Mouse (Mus musculus) layer of hippocampus, adult 9-11 months (tissue): ENCODE measurements around the gene Ap2a2.

Experiments used
- DNase-seq: peaks from one replicate; pipeline ENCODE4 v3.0.0; 2022

The Ap2a2 gene

GRCm38 (mm10) chr7:141561682-141562391, at the start of gene Ap2a2:
TSS of gene Ap2a2 (plus strand) at chr7:141562173.
- DNase-seq, result peak; percentile 92

GRCm38 (mm10) chr7:141517638-141518037, 44.3 kb upstream of the Ap2a2 start:
- DNase-seq, result no peak

- DNase-seq, result no peak
Measured at GRCm38 (mm10) chr7:141518296-141518695, 43.7 kb upstream of the Ap2a2 start.

GRCm38 (mm10) chr7:141518926-141519325, 43.0 kb upstream of the Ap2a2 start:
- no peak for DNase-seq

GRCm38 (mm10) chr7:141519795-141520194, 42.2 kb upstream of the Ap2a2 start:
- DNase-seq, result no peak

- no peak for DNase-seq
Measured at GRCm38 (mm10) chr7:141523007-141523406, 39.0 kb upstream of the Ap2a2 start.

- no peak for DNase-seq
Measured at GRCm38 (mm10) chr7:141524271-141524670, 37.7 kb upstream of the Ap2a2 start.

- peak; percentile 69 for DNase-seq
Measured at GRCm38 (mm10) chr7:141524760-141525579, 37.0 kb upstream of the Ap2a2 start.

- DNase-seq, result no peak
Measured at GRCm38 (mm10) chr7:141525580-141525925, 36.4 kb upstream of the Ap2a2 start.

- no peak for DNase-seq
Measured at GRCm38 (mm10) chr7:141535570-141535969, 26.4 kb upstream of the Ap2a2 start.

- DNase-seq, result peak; percentile 18
Measured at GRCm38 (mm10) chr7:141538852-141539555, 23.0 kb upstream of the Ap2a2 start.

- peak; percentile 97 for DNase-seq
Measured at GRCm38 (mm10) chr7:141539556-141540311, 22.2 kb upstream of the Ap2a2 start, which contains the start of gene Chid1. TSS of gene Chid1 (minus strand) at chr7:141539857.

- DNase-seq, result peak; percentile 92
Measured at GRCm38 (mm10) chr7:141540312-141541081, 21.5 kb upstream of the Ap2a2 start.

- no peak for DNase-seq
Measured at GRCm38 (mm10) chr7:141541681-141542080, 20.3 kb upstream of the Ap2a2 start.

GRCm38 (mm10) chr7:141542588-141542987, 19.4 kb upstream of the Ap2a2 start:
- no peak for DNase-seq

- DNase-seq, result peak; percentile 48
Measured at GRCm38 (mm10) chr7:141544654-141545053, 17.3 kb upstream of the Ap2a2 start.

GRCm38 (mm10) chr7:141549432-141550061, 12.4 kb upstream of the Ap2a2 start:
- no peak for DNase-seq

- DNase-seq, result no peak
Measured at GRCm38 (mm10) chr7:141550464-141550863, 11.5 kb upstream of the Ap2a2 start.

GRCm38 (mm10) chr7:141558329-141558776, 3.6 kb upstream of the Ap2a2 start:
- no peak for DNase-seq

GRCm38 (mm10) chr7:141558946-141559345, 3.0 kb upstream of the Ap2a2 start:
- DNase-seq, result no peak

GRCm38 (mm10) chr7:141559726-141560325, 2.1 kb upstream of the Ap2a2 start:
- no peak for DNase-seq
